Mouse (Mus musculus) MN1 (cell line): ENCODE measurements around the gene Vps50.
"Not testable (repeated sequence)": the region's sequence is repeated elsewhere in the genome, so short reads cannot be mapped to it uniquely, and the experiment has no call there.

ENCODE experiments used
- DNase-seq: peaks from one replicate; pipeline ENCODE4 v3.0.0-alpha.2; 2016; ENCODE audit warnings: low spot score

Vps50 gene

GRCm38 (mm10) chr6:3498162-3498848 lies at the start of gene Vps50, which contains the start of gene Hepacam2:
Gene Vps50 (plus strand): TSS chr6:3498382.
Gene Hepacam2 (minus strand): TSS chr6:3498298.
- DNase-seq, result peak; percentile 88

- no peak for DNase-seq
Observed at GRCm38 (mm10) chr6:3454421-3454820, 43.8 kb upstream of the Vps50 start.

DNA sequence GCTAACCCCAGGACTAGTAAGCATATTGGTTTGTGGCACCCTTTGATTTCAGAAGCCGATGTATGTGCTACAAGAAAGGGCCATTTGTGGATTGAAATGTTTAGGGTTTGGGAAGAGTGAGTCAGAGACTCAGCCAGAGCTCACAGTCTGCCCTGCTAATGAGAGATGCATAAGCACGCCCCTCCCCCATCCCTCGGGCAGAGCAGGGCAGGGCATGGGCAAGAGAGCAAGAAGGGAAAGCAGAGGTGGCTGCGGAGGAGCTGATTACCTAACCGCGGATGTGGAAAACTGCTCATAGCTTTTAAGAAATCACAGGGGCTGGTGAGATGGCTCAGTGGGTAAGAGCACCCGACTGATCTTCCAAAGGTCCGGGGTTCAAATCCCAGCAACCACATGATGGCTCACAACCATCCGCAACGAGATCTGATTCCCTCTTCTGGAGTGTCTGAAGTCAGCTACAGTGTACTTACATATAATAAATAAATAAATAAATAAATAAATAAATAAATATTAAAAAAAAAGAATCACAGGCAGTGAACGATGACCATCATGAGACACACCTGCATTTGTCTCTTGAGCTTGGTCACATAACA lies 42.1 kb upstream of the Vps50 start:
- DNase-seq, result peak; percentile 23

DNA sequence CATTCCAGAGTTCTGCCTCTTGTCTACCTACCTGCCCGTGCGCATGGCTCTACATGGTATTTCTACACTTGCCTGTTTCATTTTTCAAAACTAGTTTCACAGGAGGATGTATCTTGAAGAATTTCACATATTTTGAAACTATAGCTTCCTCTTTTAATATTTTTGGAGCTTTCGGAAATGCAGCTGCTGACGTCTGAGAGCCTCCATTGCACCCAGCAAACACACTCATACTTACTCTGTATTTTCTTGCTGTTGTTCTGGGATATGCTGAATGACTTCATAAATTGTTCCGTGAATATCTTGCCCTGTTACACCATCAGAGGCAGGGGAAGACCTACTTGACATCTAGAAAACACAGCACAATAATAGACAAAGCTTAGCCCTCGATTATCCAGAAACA lies 35.2 kb upstream of the Vps50 start:
- no peak for DNase-seq

DNA sequence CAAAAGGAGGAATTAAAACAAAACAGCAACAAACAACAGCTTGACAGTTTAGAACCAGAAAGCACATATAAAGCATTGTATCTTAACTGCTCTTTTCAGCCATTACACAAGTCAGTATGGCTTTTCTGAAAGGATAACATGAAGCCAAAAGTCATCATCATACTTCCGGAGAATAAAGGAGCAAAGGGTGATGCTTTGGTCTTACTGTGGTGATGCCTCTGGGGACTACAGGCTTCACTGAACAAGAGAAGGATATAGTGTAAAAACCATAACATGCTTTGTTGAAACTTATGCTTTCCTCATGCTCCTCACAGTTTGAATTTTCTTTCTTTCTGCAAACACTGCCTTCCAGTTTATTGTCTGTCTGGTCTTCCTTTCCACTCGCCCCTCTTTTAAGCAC lies 34.6 kb upstream of the Vps50 start:
- DNase-seq, result no peak

DNA sequence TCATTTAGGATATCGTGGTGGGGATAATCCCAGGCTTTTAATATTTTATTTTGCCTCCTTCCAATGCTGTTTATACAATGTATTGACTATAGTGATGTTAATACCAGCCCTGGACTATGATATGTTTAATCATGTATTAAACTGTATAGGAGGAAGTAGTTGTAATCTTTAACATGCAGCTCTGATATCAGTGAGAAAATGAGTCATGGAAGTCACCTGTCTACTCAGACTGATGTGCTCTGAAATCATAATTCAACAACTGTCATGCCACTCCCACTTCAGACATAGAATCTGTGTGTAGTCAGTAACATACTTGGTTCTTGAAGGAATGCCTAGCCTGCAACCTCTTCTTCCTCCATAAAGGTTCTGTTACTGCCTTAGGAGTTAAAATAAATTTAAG lies 29.6 kb upstream of the Vps50 start:
- no peak for DNase-seq

DNA sequence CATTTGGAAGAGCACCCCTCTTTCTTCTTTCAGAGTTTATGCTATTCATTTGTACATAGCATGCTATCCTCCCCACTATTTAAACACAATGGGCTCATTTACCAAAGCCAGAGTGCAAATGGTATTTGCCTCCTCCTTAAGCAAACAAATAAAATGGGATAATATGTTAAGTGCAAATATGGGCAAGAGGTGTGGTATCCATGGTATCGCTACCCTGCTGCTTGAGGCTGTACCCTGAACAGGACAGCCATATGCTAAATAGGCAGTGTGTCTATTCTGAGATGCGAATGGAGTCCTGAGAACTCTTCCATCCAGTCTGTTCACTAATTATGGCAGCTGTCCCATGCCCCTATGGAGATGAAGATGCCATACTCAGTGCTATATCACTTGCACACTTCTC lies 27.5 kb upstream of the Vps50 start:
- no peak for DNase-seq

DNA sequence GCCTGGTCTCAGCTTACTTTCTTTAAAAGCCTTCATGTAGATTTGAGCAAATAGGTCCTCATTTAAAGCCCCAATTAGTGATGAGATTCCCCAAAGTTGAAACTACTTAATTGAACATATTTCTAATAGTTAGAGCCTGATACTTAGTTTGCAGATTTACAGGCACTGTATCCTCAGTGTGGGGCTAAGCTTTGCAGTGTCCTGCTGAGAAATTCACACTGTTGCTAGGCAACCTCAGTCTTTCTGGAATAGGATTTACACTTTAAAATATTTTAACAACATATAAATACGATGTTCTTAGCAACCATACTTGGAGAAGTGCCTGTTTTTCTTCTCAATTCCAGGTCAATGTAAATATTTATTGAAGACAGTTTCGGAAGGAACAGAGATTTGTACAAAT lies 21.9 kb upstream of the Vps50 start:
- no peak for DNase-seq

- DNase-seq, result no peak
Observed at GRCm38 (mm10) chr6:3479853-3480252, 18.3 kb upstream of the Vps50 start.

GRCm38 (mm10) chr6:3481705-3482104 lies 16.5 kb upstream of the Vps50 start:
- DNase-seq, result no peak

- no peak for DNase-seq
Observed at GRCm38 (mm10) chr6:3485133-3485532, 13.0 kb upstream of the Vps50 start.

DNA sequence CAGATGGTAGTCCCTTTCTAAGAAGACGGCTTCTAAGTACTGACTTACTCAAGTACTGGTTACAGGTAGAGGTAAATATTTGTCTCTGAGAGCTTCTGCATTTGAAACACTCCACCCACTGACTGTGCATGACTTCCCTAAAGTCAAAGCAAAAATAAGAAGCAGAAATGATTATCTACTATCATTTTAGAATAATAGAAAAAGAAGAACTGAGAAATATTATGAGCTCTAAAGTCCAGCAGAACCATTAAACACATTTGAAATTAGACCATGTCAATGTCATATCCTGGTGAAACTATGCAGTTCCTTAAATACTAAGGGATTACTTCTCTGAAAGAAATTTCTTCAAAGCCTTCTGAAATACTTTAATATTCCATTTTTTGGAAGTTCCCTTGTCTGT lies 10.8 kb upstream of the Vps50 start:
- DNase-seq, result no peak

- no peak for DNase-seq
Observed at GRCm38 (mm10) chr6:3494285-3494684, 3.9 kb upstream of the Vps50 start.

- DNase-seq, result peak; percentile 69
Observed at GRCm38 (mm10) chr6:3496210-3496609, 2.0 kb upstream of the Vps50 start.

DNA sequence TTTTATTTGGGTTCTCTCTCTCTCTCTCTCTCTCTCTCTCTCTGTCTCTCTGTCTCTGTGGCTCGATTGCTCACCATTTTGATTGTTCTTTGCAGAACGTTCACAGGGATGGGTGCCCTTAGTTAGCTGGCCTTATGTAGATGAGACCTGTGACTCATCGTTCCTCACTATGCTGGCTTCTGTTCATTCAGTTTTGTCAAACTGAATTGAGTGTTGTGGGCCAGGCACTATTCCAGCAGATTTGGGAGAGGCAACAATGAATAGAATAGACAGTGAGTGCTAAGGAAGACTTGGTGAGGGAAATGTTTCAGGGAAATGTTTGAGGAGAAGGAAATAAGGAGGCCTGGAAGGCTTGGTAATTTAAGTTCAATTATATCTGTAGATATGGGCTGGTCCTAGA lies 2.1 kb downstream of the Vps50 start:
- no peak for DNase-seq

GRCm38 (mm10) chr6:3505289-3505688 lies 7.1 kb downstream of the Vps50 start:
- DNase-seq, result no peak

DNA sequence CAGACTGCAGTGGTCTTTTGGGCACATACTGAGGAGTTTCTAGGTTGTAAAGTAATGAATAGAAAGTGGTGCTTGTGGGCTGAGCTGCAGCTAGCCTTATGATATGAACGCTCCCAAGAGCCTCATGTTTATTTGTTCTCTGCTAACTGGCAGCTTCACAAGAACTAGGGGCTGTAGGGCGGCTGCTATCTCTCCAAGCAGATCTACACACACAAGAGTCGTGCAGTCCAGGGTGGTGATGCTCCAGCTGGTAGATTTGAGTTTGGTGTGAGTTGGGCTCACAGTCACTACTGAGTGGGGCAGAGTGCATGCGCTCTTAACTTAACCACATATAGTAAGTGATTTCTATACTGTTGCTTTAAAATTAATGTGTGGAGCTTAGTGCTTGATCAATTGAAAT lies 8.9 kb downstream of the Vps50 start:
- DNase-seq, result no peak

GRCm38 (mm10) chr6:3508151-3508550 lies 10.0 kb downstream of the Vps50 start:
- DNase-seq, result not testable (repeated sequence)

DNA sequence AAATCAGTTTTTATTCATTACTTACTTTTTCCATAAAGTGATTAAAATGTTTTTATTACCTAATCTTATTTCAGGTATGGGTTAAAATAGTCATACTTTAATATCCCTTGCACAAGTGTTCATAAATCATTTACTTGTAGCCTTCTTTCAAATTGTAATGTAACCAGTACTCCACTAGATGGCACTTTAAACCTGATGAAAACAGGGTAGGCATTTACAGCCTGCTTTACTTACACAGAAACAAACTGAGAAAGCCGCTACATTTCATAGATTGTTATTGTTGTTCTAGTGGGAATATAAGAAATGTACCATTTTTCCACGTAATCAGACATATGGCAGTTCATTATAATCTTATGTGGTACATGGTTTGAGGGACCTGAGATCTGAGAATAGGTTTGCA lies 11.6 kb downstream of the Vps50 start:
- peak; percentile 70 for DNase-seq

GRCm38 (mm10) chr6:3511116-3511515 lies 12.9 kb downstream of the Vps50 start:
- DNase-seq, result no peak

DNA sequence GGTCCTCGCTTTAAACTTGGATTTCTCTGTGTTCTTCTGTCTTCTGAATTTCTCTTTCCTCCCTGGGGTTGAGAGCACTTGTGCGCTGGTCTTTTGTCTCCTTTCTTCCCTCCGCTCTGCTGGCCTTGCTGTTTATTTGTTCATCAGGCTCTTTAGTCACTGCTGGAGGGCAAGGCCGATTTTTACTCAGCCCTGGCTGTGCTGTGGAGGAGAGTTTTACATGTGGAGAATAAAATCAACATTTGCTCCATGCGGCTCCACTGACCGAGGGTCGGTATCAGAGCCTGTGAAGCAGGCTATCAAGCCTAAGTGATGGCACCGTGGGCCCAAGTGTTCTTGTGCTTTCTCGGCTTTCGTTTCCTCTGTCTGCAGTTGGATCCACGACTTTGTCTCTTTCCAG lies 13.4 kb downstream of the Vps50 start:
- DNase-seq, result no peak

- peak; percentile 18 for DNase-seq
Observed at GRCm38 (mm10) chr6:3512611-3513010, 14.4 kb downstream of the Vps50 start.

DNA sequence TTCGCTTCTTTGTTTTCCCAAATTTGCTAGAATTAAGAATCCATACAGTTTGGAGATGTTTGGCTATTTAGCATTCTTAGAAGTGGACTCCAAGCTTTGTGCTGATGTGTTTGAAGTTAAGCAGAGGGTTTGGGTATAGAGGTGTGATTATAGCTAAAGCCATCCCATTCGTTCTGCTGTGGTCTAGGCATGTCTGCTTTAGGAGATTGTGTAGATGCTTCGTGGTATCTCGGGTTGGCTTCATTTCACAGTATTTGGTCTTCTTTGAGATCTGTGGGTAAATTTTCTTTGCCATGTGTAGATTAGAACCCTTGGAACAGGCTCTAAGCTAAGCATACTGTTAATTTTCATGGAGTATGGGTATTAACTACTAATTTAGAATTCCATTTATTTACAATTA lies 30.0 kb downstream of the Vps50 start:
- DNase-seq, result no peak

- no peak for DNase-seq
Observed at GRCm38 (mm10) chr6:3531445-3531844, 33.3 kb downstream of the Vps50 start.
